Mouse (Mus musculus) CD4-positive helper T cell, adult 2 months (primary cell): ENCODE data around the gene Rnf11.
A peak's percentile ranks its signal among the peaks of the same experiment; 100 is the strongest.

ENCODE experiments used
- DNase-seq: peaks from one replicate; pipeline ENCODE4 v3.0.0-alpha.2; 2012; ENCODE audit warnings: low read depth, missing footprints, low spot score

Gene Rnf11

DNA sequence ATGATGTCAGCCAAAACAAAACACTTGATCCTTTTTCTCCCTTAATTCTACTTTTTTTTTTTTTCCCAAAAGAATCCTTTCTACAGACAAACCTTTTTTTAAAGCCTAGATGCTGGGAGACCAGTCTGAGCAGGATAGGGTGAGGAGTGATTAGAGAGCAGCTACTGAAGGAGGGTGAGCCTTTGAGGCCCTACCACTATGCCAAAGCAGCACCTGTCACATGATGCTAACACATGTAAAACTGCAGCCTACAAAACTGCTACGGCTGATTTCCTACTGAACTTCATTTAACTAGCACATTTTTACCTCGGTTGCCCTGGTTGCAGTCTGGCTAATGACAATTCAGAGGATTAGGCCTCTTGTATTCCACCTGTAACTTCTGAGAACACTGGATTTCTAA is 39.6 kb downstream of the Rnf11 start:
- no peak for DNase-seq

DNA sequence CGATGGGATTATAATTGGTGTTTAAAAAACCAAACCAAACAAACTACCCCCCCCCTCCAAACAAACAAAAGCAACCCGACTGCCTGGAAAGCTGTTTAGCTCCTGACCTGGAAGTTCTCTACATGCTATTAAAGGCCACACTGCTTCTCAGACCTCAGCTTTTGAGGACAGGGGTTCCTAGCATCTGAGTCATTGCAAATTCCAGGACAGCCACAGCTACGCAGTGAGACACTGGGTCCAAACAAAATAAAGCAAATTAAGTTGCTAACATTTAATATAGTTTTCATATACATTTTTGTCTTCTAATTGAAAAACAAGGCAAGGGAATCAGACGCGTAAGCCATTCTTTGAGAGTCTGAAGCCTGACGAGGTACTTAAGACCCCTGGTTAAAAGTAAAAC is 40.1 kb downstream of the Rnf11 start:
- no peak for DNase-seq

DNA sequence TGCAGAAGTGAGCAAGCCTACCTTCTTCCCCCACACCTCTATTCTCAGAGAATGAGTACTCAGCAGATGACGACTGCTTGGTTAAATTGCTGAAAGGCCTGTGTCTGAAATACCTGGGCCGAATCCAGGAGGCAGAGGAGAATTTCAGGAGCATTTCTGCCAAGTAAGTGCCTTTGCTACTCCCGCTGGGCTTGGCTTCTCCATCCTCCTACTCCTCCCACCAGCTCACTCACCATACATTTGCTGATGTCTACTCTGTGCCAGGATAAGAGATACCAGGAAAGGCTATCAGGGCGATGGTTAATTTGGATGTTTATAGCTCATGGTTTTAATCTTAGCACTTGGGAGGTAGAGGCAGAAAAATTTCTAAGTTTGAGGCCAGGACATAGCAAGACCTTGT is 41.9 kb downstream of the Rnf11 start:
- DNase-seq: no peak

DNA sequence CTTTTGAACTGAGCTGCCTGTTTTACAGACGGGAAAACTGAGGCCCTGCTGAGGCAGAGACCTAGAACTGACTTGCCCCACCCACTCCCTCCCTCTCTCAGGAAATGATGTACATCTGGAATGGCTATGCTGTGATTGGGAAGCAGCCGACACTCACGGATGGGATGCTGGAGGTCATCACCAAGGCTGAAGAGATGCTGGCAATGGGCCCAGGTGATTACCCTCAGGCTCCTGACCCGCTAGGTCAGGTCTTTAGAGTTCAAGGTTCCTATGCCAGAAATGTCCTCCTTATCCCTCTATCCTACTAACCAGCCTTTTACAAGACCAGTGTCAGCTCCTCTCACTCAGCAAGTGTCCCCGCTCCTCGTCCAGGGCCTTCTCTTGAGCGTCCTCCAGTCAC is 42.4 kb downstream of the Rnf11 start:
- DNase-seq: no peak

DNA sequence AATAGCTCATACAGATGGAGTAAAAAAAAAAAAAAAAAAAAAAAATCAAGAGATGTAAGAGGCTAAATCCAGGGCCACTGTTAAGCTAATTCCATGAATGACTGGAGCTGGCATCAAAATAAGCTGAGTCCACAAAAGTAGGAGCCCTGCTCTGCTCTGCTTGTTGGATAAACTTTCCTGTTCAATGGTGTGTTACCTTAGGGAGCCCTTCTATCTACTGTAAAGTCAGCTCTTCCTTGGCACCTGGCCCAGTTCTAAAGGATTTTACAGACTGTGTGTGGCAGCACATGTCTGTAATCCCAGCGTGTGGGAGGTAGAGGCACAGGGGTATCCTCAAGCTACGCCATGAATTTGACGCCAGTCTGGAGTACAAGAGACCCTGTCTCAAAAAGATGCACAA is 43.5 kb downstream of the Rnf11 start:
- no peak for DNase-seq

DNA sequence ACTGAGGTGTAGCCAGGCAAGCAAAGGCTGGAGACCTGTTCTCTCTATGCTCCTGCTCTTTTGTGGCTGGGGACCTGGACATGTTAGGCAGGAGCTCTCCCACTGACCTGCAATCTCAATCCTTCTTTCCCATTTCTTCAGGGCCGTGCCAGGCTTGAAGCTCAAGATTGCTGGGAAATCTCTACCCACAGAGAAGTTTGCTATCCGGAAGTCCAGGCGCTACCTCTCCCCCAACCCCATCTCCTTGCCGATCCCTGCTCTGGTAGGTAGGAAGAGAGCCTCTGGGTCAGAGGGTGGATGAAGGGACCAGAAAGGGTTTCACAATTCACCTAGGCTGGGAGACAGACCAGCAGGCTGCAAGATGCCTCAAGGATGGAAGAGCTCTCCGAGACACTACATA is 44.1 kb downstream of the Rnf11 start:
- DNase-seq: no peak

DNA sequence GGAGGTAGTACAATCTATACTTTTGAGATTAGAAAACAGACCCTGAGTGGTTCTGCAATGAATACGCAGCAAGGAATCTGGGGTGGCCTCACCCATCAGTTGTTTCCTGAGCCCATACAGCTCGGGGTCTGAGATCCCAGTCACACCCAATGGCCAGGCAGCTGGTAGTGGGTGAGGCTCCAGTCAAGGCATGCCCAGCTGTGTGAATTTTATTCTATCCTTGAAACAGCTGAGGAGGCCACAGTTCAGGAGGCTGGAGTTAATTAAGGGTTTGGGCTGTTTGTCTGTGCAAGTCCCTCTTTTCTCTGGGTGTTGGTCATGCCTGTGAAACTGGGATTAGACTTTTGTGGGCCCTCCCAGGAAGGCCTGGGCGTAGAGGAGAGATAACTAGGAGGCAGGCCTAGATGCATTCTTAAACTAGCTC is 44.7 kb downstream of the Rnf11 start:
- DNase-seq: no peak

DNA sequence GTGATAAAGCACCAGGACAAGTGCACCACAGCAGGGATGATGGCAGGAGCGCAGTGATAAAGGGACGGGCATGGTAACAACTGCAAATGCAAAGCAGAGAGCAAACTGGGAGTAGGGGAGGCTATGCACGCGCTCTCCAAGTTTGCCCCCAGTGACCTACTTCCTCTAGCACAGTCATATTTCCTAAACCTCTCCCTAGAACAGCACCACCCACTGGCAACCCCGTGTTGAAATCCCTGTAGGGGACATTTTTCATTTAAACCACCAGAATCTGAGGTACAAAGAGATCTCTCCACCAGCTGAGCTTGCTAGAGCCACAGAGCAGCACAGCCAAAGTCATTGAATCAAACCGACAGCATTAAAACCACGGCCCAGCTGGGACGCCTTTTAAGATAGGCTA is 45.4 kb downstream of the Rnf11 start:
- no peak for DNase-seq

DNA sequence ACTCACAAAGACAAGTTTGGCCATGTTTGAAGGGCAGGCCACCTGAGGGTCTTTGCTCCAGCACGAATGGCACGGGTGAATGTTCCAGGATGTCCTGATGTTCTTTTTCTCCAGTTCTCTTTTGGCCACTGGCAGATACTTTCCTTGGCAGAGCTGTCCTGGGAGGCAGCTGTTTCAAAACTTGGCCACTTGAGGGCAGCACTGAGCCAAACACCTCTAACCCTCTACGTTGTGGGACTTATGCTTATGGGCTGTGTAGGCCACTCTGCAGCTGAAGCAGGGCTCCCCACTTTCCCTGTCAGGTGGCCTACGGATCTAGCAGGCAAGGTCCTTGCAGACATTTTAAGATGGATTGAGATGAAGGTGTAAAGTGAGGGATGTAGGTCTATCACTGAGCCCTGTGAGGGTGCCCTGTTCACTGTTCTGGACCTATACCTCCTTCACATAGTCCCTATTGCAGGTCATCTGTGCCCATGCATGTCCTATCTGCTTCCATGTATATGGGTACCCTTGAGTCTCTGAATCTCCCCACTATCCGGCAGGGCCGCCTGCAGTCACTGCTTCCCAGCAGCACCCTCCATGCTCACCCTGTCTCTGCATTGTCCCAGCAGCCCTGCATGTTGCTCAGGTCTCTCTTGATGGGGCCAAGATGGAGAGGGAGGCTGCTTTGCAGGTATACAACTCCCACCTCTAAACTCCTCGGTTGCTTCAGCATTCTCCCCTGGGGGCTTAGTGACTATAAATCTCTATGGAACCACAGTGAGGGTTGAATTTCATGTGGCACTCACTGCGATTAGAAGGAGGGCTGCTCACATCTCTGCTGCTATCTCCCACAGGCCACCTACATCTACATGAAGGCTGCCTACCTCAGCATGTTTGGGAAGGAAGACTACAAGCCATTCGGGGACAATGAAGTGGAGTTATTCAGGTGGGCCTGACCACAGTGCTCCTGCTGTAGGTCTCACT is 46.3 kb downstream of the Rnf11 start:
- DNase-seq: peak; percentile 57

DNA sequence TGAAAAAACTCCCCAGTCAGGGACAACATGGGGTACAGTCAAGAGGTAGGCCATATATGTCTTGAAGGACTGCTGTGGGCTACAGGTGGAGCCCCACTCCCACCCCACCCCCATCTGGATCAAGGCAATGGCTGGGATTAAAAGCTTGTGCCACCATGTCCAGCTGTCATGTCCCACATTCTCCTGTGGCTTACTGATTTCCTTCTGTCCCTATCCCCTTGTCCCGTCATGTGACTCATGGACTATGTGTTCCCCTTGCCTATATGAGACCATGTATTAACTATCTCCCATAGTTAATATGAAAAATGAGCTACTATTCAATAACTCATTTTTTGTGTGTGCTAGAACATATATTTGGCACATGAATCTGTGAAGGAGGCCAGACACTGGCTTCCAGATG is 50.3 kb downstream of the Rnf11 start:
- DNase-seq: no peak

DNA sequence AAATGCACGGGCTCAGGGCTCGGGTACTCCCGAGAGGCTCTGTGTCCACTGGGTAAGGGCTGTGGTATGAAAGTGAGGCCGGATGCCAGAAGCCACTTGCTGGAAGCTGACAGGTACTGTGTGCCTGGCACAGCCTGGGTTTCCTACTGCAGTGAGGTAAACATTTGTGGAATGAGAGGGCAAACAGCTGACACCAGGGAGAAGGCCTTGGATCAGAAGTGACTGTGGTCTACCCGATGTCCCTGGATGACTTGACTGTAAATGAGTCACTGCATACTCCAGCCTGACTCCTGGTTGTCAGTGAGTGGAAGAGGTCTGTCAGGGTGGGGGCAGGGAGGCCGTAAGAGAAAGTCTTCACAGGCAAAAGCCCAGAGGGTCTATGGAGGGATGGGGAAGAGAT is 50.9 kb downstream of the Rnf11 start:
- no peak for DNase-seq

DNA sequence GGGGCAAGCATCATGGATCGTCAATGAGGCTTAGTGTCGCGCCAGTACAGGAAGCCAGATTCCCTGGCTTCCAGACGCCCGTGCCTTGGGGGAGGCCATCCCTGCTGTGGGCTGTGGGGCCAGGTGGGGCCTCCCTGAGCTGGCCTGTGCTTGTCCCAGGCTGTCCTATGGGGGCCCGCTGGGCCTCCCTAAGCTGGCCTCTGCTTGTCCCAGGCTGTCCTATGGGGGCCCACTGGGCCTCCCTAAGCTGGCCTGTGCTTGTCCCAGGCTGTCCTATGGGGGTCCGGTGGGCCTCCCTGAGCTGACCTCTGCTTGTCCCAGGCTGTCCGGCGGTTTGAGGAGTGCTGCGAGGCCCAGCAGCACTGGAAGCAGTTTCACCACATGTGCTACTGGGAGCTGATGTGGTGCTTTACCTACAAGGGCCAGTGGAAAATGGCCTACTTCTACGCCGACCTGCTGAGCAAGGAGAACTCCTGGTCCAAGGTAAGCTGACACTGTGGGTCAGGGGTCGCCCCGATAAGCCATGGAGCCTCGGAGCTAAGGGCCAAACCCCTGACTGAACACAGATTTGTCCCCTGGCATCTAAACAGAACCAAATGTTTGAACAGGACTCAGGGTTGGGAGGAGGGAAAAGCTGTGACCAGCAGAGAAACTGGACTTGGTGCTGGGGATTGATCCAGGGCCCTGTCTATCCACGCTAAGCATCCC is 51.7 kb downstream of the Rnf11 start:
- DNase-seq: no peak

DNA sequence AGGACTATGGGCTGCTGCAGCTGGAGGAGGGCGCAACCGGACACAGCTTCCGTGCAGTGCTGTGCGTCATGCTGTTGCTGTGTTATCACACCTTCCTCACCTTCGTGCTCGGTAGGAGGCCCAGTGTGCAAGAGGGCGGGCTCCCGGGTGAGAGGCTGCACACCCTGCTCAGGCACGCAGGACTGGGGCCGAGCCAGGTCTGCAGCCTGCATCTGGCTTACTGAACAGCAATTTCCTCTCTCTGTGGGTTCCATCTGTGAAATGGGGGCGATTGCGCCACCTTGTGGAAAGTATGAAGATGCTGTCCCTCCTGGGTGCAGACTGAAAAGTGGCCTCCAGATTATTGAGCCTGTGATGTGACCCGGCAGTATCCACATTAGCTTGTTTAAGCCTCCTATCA is 53.7 kb downstream of the Rnf11 start:
- peak; percentile 55 for DNase-seq

DNA sequence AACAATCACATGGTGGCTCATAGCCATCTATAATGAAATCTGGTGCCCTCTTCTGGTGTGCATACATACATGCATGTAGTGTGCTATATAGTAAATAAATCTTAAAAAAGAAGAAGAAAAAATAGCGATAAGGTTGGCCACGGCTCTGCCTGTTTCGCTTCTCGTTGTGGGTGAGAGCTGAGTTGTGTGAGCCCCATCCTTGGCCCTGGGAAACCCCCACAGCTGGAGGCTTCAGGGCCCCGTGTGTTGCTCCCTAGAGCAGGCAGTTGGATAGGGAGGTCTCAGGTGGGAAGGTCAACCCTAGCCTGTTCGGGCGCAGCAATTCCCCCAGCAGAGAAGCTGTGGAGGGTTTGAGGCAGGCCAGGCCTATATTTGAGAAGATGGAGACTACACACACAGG is 54.3 kb downstream of the Rnf11 start:
- DNase-seq: no peak

DNA sequence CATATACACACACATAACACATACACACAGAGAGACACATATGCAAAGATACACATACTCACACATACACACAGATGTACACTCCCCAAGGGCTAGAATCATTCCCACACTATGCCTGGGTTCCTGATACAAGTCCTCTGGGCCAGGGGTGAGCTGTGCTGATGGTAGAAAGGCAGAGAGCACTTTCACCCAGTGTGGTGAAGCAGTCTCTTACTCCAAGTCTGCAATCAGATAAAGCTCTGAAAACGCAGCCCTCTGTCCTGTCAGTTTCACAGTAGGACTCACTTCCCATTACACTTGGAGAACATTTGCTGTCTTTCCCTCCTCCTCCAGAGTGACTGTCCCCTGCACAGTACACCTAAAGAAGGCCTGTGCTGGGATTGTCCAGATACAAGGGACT is 57.5 kb downstream of the Rnf11 start:
- DNase-seq: no peak

DNA sequence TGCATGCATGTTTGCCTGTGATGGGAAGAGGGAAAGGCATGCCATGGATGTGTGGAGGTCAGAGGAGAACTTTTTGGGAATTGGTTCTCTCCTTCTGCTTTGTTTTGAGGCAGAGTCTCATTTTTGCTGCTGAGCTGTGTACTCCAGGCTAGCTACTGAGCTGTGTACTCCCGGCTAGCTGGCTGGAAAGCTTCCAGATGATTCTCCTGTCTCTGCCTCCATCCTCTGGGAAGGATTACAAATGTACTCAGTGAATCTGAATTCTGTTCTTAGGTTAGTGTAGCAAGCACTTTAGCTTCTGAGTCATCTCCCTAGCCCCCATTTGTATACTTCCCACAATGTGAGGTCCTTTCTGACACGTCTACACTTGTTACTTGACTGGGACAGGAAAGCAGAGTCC is 61.1 kb downstream of the Rnf11 start:
- no peak for DNase-seq

DNA sequence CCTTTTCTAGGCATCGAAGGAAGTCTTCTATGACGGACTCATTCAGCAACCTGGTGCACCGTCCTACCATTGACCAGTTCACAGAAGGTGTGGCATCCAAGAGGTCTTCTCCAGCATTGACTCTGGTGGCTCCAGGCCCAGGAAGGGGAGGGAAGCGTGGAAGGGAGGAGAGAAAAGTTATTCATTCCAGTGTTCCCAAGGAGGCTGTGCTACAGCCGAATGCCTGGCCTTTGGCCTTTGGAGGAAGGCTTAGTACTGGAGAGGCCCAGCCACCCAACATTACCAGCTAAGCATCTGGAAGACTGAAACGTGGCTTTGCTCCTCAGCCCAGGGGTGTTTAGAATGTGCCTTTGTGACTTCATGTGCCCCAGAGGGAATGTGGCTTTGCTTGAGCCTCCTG is 62.1 kb downstream of the Rnf11 start:
- no peak for DNase-seq

DNA sequence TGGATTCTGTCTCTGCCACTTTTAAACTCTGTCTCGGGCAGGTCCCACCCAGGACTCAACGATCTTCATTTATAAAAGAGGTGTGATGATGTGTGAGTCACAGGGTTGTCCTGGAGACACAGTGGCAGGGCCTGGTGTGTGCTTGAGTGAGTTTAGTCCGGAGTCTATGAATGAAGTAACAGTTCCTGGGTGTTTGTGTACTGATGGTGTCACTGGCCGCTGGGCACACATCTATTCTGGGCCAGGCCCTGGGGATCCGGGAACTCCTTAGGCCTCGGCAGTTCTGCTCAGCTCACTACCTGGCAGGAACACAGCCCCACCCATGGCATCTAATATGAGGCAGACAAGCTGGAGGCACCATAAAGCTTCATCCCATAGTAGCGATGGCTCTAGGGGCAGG is 62.9 kb downstream of the Rnf11 start:
- no peak for DNase-seq

DNA sequence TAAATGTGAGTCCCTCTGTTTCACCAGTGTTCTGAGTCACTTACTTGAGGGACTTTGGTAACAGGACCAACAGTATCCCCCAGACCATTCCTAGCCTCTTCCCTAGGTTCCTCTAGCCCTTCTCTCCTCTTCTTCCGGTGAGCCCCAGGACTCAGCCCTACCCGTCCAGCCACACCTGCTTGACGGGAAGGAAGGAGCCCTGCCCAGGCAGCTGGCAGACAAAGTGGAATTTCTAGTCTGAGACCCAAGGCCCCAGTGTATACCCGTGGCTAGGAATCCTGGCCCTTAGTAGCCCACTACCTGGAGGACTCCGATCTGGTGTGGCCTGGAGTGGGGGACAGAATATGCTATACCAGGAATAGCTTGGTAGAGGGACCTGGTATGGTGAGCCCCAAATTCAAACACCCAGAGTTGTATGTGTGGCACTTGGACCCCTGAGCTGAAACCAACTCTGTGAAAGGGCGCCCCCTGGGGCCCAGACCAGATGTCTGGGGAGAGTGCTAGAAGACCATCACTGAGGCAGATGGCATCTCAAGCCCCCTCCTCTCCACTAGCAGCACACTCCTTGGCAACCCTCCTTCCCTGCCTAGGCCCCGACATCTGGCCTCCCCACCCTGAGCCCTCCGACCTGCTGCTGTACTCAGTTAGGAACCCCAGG is 64.3 kb downstream of the Rnf11 start:
- no peak for DNase-seq

DNA sequence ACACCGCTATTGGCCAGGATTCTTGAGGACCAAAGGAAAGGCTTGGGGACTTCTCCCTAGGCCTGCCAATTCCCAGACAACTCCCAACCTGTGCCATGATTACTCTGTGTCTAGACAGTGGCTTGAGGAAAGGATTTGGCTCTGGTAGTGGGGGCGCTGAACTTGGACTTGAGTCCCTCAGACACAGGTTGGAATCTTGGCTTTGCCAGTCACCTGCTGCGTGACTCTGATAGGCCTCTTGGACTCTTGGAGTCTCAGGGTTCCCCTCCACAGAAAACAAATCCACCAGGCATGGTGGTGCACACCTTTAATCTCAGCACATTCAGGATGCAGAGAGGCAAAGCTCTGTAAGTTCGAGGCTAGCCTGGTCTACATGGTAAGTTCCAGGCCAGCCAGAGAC is 65.0 kb downstream of the Rnf11 start:
- DNase-seq: no peak

DNA sequence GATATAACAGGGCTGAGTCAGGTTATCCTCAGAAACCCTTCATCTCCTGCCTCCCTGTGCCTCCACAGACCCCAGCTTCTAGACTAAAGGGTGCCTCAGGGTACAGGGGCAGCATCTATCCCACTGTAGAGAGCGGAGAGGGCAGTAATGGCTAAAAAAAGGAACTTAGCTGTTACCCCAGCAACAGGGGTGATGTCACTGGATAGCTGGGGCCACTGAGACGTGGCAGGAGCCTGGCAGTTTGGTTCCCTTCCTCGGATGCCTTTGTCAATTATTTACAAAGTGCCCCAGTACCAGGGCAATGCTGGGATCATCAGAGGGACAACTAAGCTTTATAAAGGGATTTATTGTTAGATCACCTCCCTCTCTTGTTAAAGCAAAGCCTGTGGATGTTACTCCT is 65.5 kb downstream of the Rnf11 start:
- no peak for DNase-seq

DNA sequence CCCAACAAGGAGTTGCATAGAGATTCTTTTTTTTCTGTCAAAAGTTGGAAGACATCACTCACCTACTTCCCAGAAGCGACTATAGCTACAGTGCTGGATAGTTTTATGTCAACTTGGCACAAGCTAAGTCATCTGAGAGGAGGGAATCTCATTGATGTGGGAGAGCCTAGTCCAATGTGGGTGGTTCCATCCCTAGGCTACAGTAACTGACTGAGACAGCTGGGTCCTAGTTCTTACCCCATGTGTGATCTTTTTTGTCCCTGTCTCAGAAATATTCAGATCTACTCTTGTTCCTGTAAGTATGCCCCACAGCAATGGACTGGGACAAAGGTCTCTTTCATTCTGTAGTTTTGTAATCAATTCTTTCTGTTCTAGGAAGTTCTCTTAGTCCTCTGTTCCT is 66.5 kb downstream of the Rnf11 start:
- no peak for DNase-seq

DNA sequence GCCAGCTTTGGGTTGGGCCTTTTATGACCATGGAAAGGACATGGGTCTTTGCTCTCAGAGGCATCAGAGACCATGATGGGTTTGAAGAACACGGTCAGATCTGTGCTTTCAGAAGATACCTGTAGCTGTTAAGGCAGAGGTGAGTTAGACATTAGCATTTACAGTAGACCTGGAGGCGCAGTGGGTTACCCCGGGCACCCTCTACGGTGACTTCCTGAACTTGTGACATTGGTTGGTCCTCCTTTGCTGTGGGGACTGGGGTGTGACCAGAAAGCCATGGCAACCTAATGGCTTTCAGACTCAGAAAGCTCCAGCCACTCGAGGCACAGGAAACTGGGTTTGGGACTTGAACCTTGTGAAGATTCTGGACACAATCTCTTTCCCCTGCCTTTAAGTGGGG is 72.3 kb downstream of the Rnf11 start:
- no peak for DNase-seq
